Mouse (Mus musculus) liver, adult 2 months (tissue): Measurements from ENCODE around the gene Otub2. TPM values are rescaled to one million over a fixed set of nuclear protein-coding genes. Genes with fewer than 3 reads are reported as not detected.
"Not testable (repeated sequence)": the region's sequence is repeated elsewhere in the genome, so short reads cannot be mapped to it uniquely, and the experiment has no call there.

Experiments
- DNase-seq: peaks from one replicate; pipeline ENCODE4 v3.0.0-alpha.2; 2011; ENCODE audit warnings: low read depth, low spot score; ENCODE audit errors: extremely low read depth
- H3K27ac ChIP-seq: fragments of 200-500 bp; replicated peaks from 2 replicates; pipeline ENCODE4 v1.5.1; 2012; ENCODE audit warnings: low read depth, mild to moderate bottlenecking, control low read depth, inconsistent platforms, low read length; ENCODE audit not compliant: insufficient read depth
- H3K27me3 ChIP-seq: fragments of 200-500 bp; 2 replicates; pipeline ENCODE4 v1.6.1; 2012; ENCODE audit warnings: mild to moderate bottlenecking, moderate library complexity, low read length, inconsistent platforms; ENCODE audit not compliant: control insufficient read depth, insufficient read depth
- H3K36me3 ChIP-seq: fragments of 200-500 bp; 2 replicates; pipeline ENCODE4 v1.6.1; 2012; ENCODE audit warnings: low read length, inconsistent platforms; ENCODE audit not compliant: control insufficient read depth, insufficient read depth
- H3K4me1 ChIP-seq: fragments of 200-500 bp; 2 replicates; pipeline ENCODE4 v1.6.1; 2011; ENCODE audit warnings: low read length; ENCODE audit not compliant: control insufficient read depth, insufficient read depth
- H3K4me3 ChIP-seq: fragments of 200-500 bp; 2 replicates; pipeline ENCODE4 v1.5.1; 2011; ENCODE audit warnings: low read depth, mild to moderate bottlenecking, control low read depth, low read length, moderate library complexity; ENCODE audit not compliant: insufficient read depth
- H3K79me2 ChIP-seq: fragments of 200-500 bp; 2 replicates; pipeline ENCODE4 v1.6.1; 2012; ENCODE audit warnings: inconsistent platforms, mild to moderate bottlenecking, low read length, moderate library complexity; ENCODE audit not compliant: control insufficient read depth, insufficient read depth
- H3K9ac ChIP-seq: fragments of 200-500 bp; 2 replicates; pipeline ENCODE4 v1.6.1; 2012; ENCODE audit warnings: low read depth, mild to moderate bottlenecking, control low read depth, inconsistent platforms, low read length
- CTCF ChIP-seq: fragments of 200-500 bp; IDR thresholded peaks from 2 replicates; pipeline ENCODE4 v1.5.1; 2011; ENCODE audit warnings: low read depth, low read length, control low read depth
- POLR2A ChIP-seq: fragments of 200-500 bp; IDR thresholded peaks from 2 replicates; pipeline ENCODE4 v1.6.1; 2011; ENCODE audit warnings: low read length, control low read depth; ENCODE audit not compliant: insufficient read depth; ENCODE audit errors: extremely low read depth
- WGBS: fragments of 180-500 bp; shearing (Covaris S2); methylation state at CpG from one replicate; pipeline ENCODE4 v1.1.7; 2018; 5-methylcytosine and 5-hydroxymethylcytosine counted together
- polyA plus RNA-seq: library from polyadenylated mRNA; depleted of rRNA; stranded (reverse); fragments of >200 nt; gene quantifications from 2 replicates; pipeline ENCODE4 v1.2.3, GENCODE M21; 2012; rRNA removed
- total RNA-seq: library from RNA; depleted of rRNA; stranded (reverse); fragments of >200 nt; gene quantifications from 2 replicates; pipeline ENCODE4 v1.2.3, GENCODE M21; 2014; rRNA removed

Otub2 gene
- total and polyA plus RNA-seq, 2 experiments: 1.3 to 2.5 TPM

DNA sequence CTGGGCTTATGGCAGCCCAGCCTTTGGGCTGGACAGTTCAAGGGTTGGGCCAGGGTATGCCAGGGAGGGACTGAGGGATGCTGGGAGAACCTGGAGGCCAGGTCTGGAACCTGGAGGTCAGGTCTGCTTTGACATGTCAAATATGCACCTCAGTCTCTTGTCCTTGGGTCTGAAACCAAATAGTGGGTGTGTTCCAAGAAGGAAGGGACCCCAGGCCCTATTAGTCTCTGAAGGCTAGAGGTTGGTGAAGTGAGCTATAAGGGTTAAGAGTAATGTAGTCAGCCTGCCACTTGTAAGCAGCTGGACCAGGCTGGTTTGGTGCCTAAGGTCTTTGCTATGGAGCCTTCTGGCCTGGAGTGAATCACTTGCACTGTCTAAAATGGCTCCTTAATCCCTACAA lies 46.4 kb downstream of the Otub2 start:
- no peak for TF ChIP-seq POLR2A
- no peak for TF ChIP-seq CTCF
- Histone ChIP-seq H3K27ac (peak overlapping the region; percentile 94), H3K9ac (peak overlapping the region; percentile 78), H3K79me2 (no peaks in the 10 kb centered on the region), H3K27me3 (no peaks in the 10 kb centered on the region), H3K36me3 (peaks cover 5% of the 10 kb centered on the region; the same call in 1 of the 2 replicates), H3K4me3 (peak overlapping the region; percentile 44), H3K4me1 (0 out of 2 replicates have a peak, but pooled peaks cover 2% of the 10 kb centered on the region)
- DNase-seq: no peak

GRCm38 (mm10) chr12:103437601-103438000 lies 49.1 kb downstream of the Otub2 start:
- no peak overlapping the region for H3K4me3 ChIP-seq
- peaks cover 4% of the 10 kb centered on the region; the same call in 1 of the 2 replicates for H3K4me1 ChIP-seq
- TF ChIP-seq CTCF (no peak), POLR2A (no peak)
- peaks cover 8% of the 10 kb centered on the region; the same call in 1 of the 2 replicates for H3K36me3 ChIP-seq
- no peaks in the 10 kb centered on the region for H3K79me2 ChIP-seq
- no peak overlapping the region for H3K27ac ChIP-seq
- WGBS: 85% methylated on average over 1 of the region's 1 CpGs
- peak; percentile 34 for DNase-seq
- H3K27me3 ChIP-seq: no peaks in the 10 kb centered on the region
- H3K9ac ChIP-seq: no peak overlapping the region

- Histone ChIP-seq H3K9ac (peak within 1 kb of the TSS; percentile 55), H3K4me3 (peak within 1 kb of the TSS; percentile 42), H3K79me2 (no peaks in the 10 kb centered on the region), H3K27me3 (no peaks in the 10 kb centered on the region), H3K4me1 (peaks cover 2% of the 10 kb centered on the region; the same call in 1 of the 2 replicates), H3K27ac (no peak within 1 kb of the TSS), H3K36me3 (peaks cover 5% of the 10 kb centered on the region; the same call in 1 of the 2 replicates)
- no peak for TF ChIP-seq POLR2A
- TF ChIP-seq CTCF: no peak
- DNase-seq: peak; percentile 17
- WGBS: 53% methylated on average over 3 of the region's 3 CpGs
Measured at GRCm38 (mm10) chr12:103443524-103443923, 55.0 kb downstream of the Otub2 start, which contains the start of gene Ifi27l2a. Ifi27l2a (minus strand) TSS chr12:103443680.

DNA sequence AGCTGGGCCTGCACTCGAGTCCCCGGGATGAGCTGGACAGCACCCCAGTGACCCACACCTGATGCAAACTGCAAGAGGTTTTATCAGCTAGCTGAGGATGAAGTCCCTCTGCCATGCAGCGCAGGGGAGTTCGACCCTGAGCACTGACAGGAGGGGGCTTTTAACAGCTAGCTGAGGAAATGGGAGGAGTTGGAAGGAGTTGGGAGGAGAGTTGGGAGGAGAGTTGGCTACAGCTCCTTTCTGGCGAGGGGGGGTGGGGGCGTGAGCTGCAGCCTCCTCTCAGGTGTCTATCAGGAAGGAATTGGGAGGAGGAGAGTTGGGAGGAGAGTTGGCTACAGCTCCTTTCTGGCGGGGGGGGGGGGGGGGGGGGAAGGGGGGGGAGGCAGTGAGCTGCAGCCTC lies 55.8 kb downstream of the Otub2 start:
- H3K9ac ChIP-seq, H3K27me3 ChIP-seq, H3K36me3 ChIP-seq, H3K79me2 ChIP-seq, H3K4me1 ChIP-seq, H3K27ac ChIP-seq, DNase-seq, H3K4me3 ChIP-seq: not testable (repeated sequence)
- WGBS: 49% methylated on average over 6 of the region's 7 CpGs

GRCm38 (mm10) chr12:103445060-103445459 lies 56.6 kb downstream of the Otub2 start:
- peaks cover under 1% of the 10 kb centered on the region; the same call in 1 of the 2 replicates for H3K36me3 ChIP-seq
- WGBS: 85% methylated on average over 3 of the region's 3 CpGs
- peaks cover 2% of the 10 kb centered on the region; the same call in 1 of the 2 replicates for H3K4me1 ChIP-seq
- no peak overlapping the region for H3K9ac ChIP-seq
- DNase-seq: no peak
- no peak for TF ChIP-seq CTCF
- H3K27me3 ChIP-seq: no peaks in the 10 kb centered on the region
- no peaks in the 10 kb centered on the region for H3K79me2 ChIP-seq
- H3K27ac ChIP-seq: no peak overlapping the region
- H3K4me3 ChIP-seq: no peak overlapping the region

GRCm38 (mm10) chr12:103453361-103453760 lies 64.9 kb downstream of the Otub2 start:
- H3K36me3 ChIP-seq: no peaks in the 10 kb centered on the region
- no peak overlapping the region for H3K27ac ChIP-seq
- DNase-seq: no peak
- no peaks in the 10 kb centered on the region for H3K4me1 ChIP-seq
- no peak overlapping the region for H3K9ac ChIP-seq
- H3K4me3 ChIP-seq: no peak overlapping the region
- no peaks in the 10 kb centered on the region for H3K27me3 ChIP-seq
- TF ChIP-seq POLR2A (no peak), CTCF (no peak)
- H3K79me2 ChIP-seq: no peaks in the 10 kb centered on the region

Other genes starting within 250 kb of the Otub2 start
- not detected in 2 replicates for gene Prima1, start 146.5 kb upstream of the Otub2 start, total RNA-seq
- not detected in 2 replicates for gene Prima1, start 146.5 kb upstream of the Otub2 start, polyA plus RNA-seq
- gene Fam181a, start 77.7 kb upstream of the Otub2 start, total RNA-seq: not detected in 2 replicates
- not detected in 2 replicates for gene Fam181a, start 77.7 kb upstream of the Otub2 start, polyA plus RNA-seq
- gene Asb2, start 32.7 kb upstream of the Otub2 start, total RNA-seq: 2.7 and 3.6 TPM in 2 replicates
- 5.6 TPM in 2 replicates for gene Asb2, start 32.7 kb upstream of the Otub2 start, polyA plus RNA-seq
- gene 9330161L09Rik, start 19.1 kb downstream of the Otub2 start, total RNA-seq: 0.13 and 0.46 TPM in 2 replicates
- 0.20 TPM in 1 of 2 replicates, not detected in the other for gene 9330161L09Rik, start 19.1 kb downstream of the Otub2 start, polyA plus RNA-seq
- gene Ddx24, start 37.1 kb downstream of the Otub2 start, total RNA-seq: 22.8 and 24.4 TPM in 2 replicates
- 15.6 and 19.0 TPM in 2 replicates for gene Ddx24, start 37.1 kb downstream of the Otub2 start, polyA plus RNA-seq
- gene Ifi27, start 45.5 kb downstream of the Otub2 start, total RNA-seq: 126 and 149 TPM in 2 replicates
- 157 and 288 TPM in 2 replicates for gene Ifi27, start 45.5 kb downstream of the Otub2 start, polyA plus RNA-seq
- gene Ifi27l2a, start 55.0 kb downstream of the Otub2 start, total RNA-seq: 38.3 and 72.7 TPM in 2 replicates
- gene Ifi27l2a, start 55.0 kb downstream of the Otub2 start, polyA plus RNA-seq: 28.5 and 68.1 TPM in 2 replicates
- gene Ifi27l2b, start 68.5 kb downstream of the Otub2 start, total RNA-seq: 6.3 and 10.0 TPM in 2 replicates
- 2.7 and 7.4 TPM in 2 replicates for gene Ifi27l2b, start 68.5 kb downstream of the Otub2 start, polyA plus RNA-seq
- 5.8 and 6.5 TPM in 2 replicates for gene Ppp4r4, start 143.6 kb downstream of the Otub2 start, total RNA-seq
- 1.3 and 1.8 TPM in 2 replicates for gene Ppp4r4, start 143.6 kb downstream of the Otub2 start, polyA plus RNA-seq
- 204 and 223 TPM in 2 replicates for gene Serpina10, start 242.8 kb downstream of the Otub2 start, total RNA-seq
- gene Serpina10, start 242.8 kb downstream of the Otub2 start, polyA plus RNA-seq: 74.7 and 83.9 TPM in 2 replicates